Mouse (Mus musculus) kidney, postnatal 4 days (tissue): Measurements from ENCODE around the gene Arxes2.

Experiments
- DNase-seq, 2 experiments: peaks; one replicate each; pipeline ENCODE4 v3.0.0; 2021; ENCODE audit warnings: mixed read lengths in 2 of 2

Arxes2 gene

DNA sequence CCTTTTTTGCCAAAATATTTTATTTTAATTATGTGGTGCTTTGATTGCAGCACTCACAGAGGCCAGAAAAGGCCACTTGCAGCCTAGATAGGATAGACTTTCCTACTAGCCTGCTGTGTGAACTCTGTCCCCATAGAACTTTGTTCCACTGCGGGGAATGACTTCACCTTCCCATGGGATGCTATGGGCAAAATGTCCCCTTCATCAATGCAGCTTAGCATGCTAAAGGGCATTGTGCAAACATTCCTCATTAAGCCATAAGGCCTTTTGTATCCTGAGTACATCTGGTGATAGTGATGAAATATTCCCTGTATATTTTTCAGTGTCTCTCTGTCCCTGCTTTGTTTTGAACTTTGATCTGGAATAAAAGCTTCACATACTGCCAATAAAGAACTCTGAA lies 50.1 kb downstream of the Arxes2 start:
- DNase-seq = no peak
